Mouse (Mus musculus) spleen, postnatal 10 days (tissue): Measurements from ENCODE around the gene Smad3.

Source experiments
- DNase-seq, 2 experiments: peaks; one replicate each; pipeline ENCODE4 v3.0.0; 2021 to 2022; ENCODE audit warnings: low spot score in 2 of 2

The Smad3 gene

DNA sequence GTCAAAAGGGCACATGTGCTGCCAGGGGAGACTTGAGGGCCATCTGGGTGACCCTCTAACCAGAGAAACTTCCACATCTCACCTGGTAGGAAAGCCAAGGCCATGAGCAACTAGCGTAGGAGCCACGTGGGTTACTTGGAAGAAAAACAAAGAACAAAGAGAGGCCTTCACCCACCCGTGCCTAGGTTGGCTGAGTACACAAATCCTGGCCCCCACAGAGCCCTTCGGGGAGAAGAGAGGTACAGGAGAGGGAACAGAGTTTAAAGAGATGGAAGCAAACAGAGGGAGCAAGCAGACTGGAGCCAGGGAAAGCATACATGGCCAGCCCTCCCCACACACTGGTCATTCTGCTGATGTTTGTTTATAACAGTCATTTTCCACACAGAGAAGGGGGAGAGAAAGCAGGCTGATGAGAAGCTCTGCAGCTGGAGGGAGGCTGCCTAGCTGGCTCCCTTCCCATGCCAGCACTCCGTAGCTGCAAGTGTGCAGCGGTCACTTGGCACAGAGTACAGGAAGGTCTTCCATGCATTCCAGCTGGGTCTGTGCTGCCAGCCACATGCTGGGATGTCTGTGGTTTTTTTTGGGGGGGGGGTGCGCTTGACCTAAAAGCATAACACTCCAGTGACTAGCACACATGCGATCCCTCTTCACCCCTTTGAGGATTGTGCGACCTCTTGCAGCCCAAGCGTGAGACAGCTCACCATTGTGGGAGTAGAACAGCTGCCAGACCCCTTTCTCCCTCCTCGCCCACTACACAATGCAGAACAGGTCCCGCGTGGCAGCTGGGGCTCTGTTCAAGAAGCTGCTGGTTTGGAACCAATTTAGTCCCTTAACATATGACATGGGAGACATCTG, 92.8 kb downstream of the Smad3 start:
- no peak for DNase-seq

DNA sequence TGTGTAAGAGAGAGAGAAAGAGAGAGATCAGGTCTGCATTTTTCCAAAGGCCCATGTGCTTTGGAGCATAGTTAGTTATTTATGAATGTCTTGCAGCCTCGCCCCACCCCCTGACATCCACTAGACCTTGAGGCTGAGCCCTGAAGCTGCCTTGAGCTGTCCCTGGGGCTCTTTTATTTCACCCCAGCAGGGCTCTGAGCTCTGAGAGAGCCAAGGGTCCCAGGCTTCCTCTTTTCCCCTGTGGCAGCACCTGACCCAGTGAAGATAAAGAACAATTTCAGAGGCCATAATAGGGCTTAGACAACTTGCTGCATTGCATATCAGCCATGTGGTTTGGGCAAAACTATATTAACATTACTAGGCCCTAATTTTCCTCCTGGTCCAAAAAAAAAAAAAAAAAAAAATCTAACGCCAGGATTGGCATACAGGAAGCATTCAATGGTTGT, 93.5 kb downstream of the Smad3 start:
- DNase-seq = no peak

DNA sequence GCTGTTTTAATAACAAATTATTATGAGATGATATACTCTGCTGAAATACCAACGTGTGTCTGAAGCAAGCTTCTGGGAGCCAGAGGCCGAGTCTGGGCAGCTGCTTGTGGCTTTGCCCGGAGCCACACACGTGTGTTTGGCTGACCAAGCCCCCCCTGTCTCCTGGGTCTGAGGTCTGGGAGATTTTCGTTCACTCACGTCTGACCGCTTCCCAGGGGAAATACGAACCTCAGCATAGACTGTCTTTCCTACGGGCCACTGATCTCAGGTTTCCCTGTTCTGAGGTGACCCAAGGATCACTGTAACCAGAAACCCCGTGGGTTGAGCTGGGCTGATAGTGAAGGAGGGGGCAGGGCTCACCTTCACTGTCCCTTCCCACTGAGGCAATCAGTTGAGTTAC, 94.6 kb downstream of the Smad3 start:
- DNase-seq = no peak

DNA sequence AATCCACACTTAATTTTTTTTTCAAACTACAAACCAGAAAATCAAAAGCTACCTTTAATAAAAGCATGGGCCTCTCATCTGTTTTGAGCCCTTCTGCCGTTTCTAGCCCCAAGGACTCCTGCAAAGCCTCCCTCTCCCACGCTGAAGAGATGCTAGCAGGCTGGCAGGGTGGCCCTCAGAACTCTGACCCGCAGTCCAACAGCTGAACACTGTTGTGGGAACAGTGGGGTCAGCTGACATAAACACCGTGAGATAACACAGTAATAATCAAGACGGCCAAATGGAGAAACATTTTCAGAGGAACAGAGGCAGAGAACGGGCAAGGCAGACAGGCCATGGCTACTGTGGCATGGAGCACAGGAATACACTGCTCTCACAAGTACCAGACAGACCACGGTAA, 95.0 kb downstream of the Smad3 start:
- no peak for DNase-seq

DNA sequence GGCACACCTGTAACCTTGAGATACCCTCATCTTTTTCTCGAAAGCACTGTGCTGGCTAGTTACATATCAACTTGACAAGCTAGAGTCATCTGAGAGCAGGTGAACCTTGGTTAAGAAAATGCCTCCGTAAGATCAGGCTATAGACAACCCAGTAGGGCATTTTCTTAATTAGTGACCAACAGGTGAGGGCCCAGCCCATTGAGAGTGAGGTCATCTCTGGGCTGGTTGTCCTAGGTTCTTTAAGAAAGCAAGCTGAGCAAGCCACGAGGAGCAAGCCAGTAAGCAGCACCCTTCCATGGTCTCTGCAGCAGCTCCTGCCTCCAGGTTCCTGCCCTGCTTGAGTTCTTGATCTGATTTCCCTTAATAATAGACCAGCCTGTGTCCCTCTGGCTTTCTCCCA, 97.1 kb downstream of the Smad3 start:
- DNase-seq = no peak

DNA sequence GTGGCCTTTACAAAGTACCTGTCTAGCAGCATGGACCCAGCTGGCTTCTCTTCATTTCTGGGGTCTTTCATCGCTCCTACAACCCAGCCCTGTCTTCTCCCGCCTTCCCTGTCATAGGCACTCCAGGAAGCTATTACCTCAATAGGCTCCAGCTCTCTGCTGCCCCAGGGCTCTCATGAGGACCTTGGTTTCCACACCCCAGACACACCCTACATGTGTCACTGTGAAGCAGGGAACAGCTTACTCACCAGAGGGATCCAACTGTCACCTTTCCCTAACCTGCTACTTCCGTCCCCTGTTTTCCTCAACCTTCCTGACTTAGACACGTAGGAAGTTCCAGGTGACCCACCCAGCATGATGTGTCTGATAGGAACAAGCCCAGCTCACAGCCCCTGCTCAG, 97.7 kb downstream of the Smad3 start:
- no peak for DNase-seq

DNA sequence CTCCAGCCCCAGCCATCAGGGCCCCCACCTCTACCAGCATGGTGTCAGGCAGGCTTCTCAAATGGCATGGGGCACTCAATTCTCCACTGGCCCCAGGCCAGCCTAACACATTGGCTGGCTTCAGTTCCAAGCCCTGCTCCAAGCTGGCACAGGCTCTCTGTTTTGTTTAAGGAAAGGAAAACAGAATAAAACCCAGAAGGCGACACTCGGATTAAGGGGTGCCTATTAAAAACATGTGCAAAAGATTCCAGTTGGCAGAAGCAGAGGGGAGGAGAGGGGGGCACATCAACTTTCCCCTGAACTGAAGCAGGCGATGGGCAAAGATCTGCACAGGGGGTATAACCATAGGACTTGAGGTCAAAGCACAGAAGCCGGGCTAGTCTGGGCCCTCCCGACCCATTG, 98.8 kb downstream of the Smad3 start:
- DNase-seq = no peak

DNA sequence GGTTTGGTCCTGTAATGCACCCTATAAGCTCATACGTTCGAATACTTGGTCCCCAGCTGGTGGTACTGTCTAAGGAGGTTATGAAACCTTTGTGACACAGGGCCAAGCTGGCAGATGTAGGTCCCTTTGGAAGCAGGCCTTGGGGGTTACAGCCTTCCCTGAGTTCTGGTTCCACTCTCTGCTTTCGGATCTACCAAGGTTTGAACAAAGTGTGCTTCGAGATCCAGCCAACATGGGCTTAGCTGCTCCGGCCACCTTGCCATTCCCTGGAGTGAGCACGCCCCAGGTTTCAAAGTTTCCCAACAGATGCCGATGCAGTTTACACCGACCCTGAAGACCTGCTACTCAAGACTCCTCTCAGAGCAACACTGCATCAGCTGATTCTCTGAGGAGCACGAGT, 99.4 kb downstream of the Smad3 start:
- DNase-seq = no peak

DNA sequence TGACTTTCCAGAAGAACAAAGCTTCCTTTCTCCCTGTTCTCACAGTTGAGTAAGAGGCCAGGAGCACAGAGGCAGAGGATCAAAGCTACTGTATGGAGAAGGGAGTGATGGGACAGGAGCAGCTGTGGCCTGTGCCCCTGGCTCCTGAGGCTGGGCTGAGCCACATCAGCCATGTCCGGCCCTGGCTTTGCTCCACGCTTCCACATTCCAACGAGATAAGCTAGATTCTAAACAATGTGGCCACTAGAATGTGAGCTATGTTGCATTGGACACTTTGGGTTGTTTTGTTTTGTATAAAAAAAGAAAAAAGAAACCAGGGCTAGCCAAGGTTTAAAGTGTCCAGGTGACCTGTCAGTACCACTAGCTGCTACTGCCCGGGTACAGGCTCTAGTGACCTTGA, 100.6 kb downstream of the Smad3 start:
- no peak for DNase-seq

DNA sequence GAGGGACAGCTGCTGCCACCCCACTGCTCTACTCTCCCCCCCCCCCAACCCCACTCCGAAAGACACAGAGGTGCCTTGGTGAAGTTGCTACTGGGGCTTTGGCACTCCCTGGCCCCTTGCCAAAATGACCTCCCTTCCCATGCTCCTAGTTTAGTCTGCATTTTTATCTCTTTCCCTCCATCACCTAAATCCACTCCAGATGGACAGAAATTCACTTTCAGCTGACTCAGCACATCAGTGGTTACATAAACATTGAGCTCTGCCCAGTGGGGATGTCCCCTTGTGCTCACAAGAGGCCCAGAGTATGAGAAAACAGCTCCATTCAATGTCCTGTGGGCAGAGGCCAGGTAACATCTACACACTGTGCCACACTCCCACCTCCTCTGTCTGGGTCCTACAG, 102.7 kb downstream of the Smad3 start:
- DNase-seq = no peak

DNA sequence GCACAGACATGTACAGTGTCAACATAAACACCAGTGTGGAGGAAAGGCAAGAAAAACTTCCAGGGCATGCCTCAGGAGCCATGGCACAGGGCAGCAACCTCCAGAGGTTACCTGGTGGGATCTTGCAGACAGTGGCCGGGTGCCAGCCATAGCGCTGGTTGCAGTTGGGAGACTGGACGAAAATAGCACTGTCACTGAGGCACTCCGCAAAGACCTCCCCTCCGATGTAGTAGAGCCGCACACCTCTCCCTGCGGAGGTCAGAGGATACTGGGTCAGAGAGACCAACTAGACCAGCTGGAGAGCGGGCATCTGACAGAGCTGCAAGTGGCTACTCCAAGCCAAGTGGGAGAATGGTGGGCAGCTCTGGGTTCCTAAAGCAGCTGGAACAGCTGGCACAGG, 103.2 kb downstream of the Smad3 start:
- no peak for DNase-seq

DNA sequence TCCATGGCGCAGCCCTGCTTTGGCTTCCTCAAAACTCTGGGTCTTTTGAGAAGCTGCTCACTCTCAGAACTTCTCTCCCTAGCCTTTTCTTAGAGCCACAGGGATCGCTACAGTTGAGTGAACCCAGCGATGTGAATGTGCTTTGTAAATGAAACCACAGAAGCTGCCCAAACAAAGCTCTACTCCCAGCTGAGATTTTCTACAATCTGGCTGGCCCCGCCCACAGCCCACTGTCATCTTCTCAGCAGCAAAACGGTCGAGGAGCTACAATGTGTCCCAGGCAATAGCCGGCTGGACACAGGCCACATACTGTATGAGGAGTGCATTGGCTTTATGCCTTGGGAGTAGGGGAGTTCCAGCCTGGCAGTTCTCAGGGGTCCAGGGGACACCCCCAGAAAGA, 104.1 kb downstream of the Smad3 start:
- DNase-seq = no peak

DNA sequence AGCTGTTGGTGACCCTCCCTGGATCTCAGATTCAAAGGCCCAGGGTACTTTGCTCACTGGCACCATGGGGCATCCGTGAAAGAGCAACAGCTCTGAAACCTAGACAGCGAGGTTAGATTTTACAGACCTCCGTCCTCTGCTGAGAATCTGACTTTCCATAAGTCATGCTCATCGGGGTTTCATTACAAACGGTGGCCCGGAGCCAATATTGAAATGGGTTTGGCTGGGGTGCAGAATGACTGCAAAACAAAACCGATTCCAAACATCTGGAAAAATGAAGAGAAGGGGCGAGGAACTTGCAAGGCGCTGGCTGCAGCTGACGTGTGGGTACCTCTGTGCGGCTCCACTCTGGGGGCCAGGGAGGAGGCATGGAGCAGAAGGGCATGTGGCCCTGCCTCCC, 106.2 kb downstream of the Smad3 start:
- DNase-seq = no peak

DNA sequence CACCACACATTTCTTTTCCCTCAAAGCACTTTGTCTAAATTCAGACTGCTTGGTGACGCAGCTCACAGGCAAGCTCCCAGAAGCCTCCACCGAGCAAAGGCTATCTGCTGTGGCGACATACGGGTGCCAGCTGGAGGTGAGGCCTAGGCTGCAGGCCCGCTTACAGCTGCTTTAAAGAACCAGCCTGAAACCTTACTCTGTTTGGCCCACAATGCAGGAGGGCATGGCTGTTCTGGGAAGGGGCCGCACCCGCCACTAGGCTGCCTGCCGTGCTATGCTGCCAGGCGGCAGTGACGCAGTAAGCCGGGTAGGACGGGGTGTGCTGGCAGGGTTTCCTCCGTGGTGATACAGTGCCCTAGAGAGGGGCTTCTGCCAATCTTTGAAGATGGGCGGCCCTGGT, 106.9 kb downstream of the Smad3 start:
- DNase-seq = no peak

DNA sequence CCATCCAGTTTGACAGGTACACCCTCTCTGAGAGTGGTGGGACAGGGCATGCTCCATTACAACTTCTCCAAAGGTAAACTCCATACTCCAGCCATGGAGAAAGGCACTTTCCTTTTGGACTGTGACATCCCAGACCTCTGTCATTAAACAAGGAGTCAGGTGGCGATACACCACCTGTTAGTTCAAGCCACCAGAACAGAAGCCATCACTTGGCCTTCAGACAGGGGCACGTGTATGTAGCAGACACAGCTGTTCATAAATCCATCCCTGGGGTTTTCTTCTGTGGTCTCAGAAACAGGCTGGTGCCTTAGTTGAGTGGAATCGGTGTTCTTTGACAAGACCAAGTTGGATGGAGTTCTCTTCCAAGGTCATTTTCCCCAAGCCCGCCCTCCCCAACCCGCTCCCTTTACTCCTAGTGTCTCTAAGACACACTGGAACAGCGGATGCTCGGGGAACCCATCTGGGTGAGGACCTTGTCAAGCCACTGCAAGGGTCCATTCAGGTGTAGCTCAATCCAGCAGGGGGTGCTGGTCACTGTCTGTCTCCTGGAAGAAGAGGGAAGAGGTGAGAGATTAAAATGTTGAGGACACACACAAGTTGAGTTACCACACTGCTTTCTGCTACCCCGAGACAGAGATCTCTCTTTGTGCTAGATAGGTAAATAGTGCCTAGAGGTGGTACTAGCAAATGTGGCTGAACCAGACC, 107.8 kb downstream of the Smad3 start:
- DNase-seq = peak in 1 of 2 experiments; percentile 64

DNA sequence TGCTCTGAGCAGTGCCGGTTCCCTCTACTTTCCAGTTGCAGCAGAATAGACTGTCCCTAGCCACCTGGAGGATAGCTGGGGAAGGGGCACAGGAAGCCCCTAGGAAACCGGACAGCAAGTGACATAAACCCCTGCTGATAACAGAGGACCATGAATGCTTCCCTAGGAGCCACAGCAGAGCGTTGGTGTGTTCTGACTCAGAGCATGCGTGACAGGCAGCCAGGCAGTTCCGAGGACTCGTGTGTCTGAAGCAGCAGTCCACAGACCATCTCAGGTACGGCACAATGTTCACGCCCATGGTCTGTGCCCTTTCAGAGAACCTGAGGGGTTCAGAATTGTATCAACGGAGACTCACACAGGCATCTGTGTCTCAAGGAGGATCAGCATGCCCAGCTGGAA, 109.3 kb downstream of the Smad3 start:
- DNase-seq = no peak

DNA sequence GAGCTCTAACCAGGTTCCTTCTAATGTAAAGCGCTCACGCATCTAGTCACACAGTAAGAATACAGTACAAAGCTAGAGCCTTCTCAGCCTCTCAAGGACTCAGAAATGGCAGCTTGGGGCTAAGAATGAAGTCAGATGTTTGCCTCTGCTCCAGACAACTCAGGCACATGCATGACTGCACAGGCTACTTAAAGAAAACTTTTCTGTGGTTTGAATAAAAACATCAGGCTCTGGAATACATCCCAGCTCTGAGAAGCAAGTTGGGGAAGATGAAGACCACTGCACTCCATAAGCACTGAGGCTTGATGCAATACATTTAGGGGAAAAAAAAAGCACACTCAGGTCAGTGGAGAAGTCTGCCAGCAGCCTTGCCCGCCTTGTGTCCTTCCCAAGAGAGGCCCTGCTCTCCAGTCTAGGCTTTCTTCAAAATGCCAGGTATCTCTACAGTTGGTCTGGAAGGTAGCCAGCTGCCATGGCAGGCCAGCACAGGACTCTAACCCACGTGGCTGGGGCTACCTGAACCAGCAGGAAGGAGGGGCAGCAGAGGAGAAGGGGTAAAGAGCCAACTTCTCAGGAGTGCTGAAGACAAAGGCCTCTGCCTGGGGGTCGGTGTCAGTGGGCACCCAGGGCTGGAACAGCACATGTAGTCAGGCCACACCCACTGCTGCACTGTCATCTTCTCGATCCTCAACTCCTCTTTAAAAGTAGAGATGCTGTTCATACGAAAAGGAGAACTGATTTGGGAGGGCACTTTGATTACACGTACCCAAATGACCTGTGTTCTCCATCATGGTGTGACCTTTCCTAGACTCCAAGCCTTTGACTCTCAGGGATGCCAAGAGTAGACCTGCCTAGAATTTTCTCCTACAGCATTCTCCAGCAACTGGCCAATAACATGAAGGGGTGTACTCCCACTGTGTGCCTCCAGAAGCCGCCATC, 109.9 kb downstream of the Smad3 start:
- DNase-seq = no peak

DNA sequence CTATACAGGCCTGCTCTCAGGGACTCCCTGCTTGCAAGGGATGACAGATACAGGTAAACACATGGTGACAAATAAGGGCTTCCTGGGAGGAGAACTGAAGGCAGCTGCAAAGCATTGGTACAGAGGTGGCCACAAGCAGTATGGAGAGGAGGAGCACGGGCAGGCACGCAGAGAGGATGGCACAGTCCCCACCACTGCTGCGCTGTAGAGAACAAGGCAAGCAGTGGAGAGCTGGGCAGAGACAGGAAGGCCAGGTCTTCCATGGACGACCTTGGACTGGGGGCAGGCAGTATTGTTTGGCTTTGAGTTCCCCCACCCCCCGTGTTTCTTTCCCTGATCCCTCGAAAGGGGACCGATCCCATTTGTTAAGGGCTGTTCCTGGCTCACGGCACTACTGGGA, 112.7 kb downstream of the Smad3 start:
- no peak for DNase-seq

DNA sequence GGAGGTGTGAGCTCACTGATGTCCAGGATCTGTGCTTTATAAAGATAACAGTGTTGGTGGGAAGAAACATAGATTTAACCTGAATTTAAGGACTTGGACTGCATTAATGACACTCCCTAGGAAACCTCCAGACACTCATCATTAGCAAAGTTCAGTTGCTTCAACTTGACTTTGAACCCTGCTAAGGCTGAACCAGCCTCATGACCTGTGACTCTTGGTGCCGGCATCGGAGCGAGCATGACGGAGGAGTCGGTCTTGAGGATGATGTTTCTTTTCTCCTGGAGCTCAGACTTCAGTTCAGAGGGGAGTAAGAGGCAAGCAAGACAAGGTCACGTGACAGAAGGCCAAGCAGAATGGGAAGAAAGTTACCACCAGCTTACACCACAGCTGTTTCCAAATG, 113.8 kb downstream of the Smad3 start:
- no peak for DNase-seq

DNA sequence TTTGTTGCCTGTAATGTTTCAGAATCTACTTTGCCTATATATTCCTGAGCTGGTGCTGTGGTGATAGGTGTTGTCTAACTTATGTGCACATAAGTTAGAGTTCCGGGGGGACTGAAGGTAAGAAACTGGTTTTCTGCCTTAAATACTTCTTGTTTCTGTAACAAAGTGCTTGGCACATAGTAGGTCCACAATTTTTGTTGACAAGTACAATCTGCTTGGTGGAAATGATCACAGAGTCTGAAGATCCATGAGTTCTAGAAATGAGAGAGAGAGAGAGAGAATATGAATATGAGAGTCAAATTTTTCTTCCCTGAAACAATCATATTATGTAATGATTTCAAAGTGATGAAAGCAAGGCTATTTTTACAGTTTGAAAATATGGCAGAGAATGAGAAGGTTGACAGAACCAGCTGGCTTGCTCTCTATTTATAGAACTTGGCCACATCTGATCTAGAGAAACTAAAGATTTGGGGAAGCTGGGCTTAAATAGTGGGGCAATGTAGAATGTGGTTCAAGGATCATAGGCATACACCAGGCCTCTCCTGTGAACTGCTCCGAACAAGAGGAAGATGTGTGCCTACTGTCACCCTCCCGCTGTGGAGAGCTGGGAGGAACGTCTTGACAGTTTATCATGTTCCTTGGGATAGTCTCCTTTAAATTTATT, 115.7 kb downstream of the Smad3 start:
- DNase-seq = no peak

DNA sequence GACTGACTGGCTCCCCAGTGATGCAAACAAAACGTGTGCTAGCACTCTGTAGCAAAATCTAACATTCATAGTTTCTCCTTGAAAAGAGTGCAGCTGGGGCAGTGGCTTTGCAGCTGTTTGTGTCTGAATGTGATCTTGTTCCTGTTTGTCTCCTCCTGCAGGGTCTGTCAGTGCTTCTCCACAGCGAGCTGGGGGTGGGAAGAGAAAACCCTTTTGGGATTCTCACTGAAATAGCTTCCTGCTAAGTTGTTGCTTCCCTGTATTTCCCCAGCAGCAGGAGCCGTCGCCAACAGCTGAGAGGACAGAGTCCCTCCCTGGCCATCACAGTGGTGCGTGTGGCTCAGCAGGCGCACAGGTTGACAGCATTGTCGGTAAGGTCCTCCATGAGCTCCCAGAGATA, 121.7 kb downstream of the Smad3 start:
- DNase-seq = no peak

DNA sequence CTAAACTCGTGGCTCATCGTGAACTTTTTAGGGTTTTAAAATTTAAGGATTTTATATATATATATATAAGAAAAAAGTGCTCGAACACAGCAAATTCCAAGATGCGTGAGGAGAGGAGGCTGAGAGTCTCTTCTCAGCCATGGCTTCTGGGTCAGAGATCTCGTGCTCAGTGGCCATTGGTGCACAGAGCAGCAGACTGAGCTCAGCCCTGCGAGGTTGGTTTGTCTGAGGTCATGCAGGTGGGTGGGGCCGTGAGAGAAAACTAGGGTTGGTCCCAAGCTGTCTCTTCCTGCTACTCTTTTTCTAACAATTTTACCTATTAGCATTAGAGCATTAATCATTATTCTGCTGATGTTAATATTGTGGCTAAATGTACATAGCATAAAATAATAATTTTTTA, 124.5 kb downstream of the Smad3 start:
- DNase-seq = no peak
